Mouse (Mus musculus): ENCODE data around the gene Aldh1a3.

Gene Aldh1a3

GRCm38 (mm10) chr7:66416829-66417228 is 10.5 kb downstream of the Aldh1a3 start:
- DNase-seq (ENCODE audit: low spot score in 2 of 2) = no peak

- DNase-seq (ENCODE audit: low spot score in 2 of 2) = no peak
Measured at GRCm38 (mm10) chr7:66413093-66413492, 14.2 kb downstream of the Aldh1a3 start.

DNA sequence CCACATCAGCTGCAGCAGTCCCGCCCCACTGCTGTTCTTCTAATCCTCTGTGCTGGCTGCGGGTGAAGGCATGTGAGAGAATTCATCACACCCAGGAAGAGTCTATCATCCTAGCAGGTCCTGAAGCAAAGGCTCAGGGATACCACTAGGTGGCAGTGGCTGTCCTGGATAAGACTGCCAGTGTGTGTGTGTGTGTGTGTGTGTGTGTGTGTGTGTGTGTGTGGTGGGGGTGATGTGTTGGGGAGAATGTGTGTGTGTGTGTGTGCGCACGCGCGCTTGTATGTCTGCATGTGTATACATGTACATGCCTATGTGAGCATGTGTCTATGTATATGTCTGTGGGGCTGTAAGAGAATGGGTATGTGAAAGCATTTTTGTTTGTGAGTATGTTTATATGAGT is 17.9 kb downstream of the Aldh1a3 start:
- DNase-seq (ENCODE audit: low spot score in 2 of 2) = no peak

DNA sequence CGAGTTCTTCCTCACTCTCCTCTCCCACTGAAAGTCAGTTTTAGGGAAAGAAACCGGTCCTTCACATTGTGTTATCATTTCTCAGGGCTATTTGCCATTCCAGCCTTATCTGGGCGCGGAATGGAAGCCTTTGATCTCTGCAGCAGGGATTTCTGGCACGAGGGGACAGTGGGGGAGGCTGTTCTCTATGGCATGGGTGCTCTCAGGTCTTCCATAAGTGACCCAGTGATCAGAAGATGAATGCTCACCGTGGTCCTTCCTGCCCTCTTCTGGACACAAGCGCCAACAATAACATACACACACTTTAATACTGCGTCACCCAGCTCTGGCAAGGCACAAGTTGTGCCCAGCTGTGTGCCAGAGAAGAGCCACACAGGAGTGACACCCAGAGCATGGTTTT is 20.3 kb downstream of the Aldh1a3 start:
- DNase-seq (ENCODE audit: low spot score in 2 of 2) = no peak

DNA sequence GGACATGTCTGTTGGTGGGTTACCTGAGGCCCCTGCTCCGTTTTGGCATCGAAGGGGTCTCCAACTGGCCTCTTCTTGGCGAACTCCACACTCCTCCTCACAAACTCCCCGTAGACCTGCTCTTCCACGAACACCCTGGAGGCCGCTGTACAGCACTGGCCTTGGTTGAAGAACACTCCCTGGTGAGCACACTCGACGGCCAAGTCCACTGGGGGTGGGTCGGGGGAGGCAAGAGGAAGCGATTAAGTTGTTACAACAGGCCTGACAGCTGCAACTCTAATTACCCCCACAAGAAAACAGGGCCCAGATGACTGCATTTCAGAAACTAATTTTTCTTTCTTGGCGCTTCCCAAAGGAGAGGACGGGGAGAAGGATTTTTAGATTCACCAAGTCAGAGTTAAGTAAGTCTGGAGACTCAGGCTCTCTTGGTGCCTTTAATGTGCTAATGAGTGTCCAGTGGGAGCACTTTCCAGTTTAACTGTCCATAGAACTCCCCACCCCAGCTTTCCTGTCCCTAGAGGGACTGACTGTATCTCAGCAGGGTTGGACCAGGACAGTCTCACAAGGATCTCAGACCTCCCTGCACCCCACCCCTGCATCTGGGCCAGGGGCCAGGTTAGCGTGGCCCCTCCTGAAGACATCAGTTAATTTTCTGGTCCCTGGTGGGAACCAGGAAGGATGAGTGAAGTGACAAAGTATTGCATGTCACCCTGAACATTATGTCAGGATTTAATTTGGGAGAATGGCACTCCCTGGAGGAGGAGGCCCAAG is 21.2 kb downstream of the Aldh1a3 start:
- no peak for DNase-seq (ENCODE audit: low spot score in 2 of 2)

DNA sequence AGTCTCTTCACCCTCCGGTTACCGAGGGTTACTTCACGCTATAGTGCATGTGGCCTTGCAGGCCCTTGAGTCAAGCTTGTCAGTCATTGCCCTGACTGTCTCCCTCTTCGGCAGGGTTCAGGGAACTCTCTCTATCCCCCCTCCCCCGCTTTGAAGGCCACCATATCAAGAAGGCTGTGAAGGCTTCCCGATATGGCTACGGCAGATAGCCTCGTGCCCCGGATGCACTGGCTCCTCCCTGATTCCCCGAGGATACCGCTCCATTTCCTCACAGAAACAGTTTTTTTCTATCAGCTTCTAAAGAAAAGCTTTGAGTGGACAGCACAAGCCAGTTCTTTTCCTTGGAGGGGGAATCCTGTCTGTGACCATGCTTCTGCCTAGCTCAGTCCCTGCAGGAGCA is 21.8 kb downstream of the Aldh1a3 start:
- no peak for DNase-seq (ENCODE audit: low spot score in 2 of 2)

- DNase-seq (ENCODE audit: low spot score in 2 of 2) = no peak
Measured at GRCm38 (mm10) chr7:66404802-66405201, 22.5 kb downstream of the Aldh1a3 start.

DNA sequence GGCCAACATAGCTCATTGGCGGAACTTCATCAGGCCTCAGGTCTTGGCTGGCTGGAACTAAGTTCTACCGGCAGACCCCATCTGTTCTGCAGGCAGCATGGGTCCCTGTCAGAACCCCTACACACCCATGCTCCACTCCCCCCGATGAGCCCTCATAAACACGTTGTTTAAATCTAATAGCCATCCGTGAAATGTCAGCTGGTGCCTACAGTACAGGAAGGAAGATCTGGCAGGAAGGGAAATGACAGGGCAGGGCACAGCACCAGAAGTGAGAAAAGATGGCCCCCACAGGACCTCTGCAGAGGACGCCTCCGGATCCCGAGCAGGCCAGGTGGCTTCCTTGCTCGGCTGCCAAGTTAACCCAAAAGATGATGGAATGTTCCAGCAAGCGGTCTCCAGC is 23.2 kb downstream of the Aldh1a3 start:
- DNase-seq (ENCODE audit: low spot score in 2 of 2) = no peak

DNA sequence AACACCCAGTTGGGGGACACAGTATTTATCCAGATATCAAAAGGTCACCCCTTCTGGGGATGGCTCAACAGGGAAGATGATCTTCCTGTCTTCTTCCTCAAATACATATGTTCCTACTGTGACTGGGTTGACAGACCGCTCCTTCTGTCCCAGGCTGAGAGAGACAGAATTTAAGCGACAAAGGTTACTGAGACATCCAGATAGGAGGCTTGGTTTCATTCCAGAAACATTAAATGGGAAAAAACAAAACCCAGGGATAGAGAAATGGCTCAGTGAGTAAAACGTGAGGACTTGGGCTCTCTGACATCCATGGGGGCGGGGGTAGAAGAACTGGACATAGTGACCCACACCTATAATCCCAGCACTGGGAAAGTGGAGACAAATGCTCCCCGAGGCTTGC is 24.4 kb downstream of the Aldh1a3 start:
- no peak for DNase-seq (ENCODE audit: low spot score in 2 of 2)

DNA sequence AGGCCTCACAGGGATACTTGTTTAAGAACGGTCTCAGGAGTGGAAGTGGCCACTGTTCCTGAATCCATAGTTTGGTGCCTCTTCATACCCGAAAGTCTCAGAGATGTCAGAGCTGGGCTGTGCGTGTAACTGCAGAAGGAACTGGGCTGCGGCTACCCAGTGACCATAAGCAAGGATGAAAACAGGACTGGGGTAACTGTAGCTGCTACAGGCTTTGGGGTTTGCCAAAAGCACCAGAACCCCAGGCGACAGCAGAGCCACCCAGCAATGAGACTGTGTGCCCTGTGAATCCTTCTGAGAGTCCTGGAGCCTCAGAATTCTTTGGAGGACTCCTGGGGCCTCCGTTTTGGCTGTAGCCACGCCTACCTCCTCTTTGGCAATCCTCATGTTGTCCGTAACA is 25.7 kb downstream of the Aldh1a3 start:
- no peak for DNase-seq (ENCODE audit: low spot score in 2 of 2)

GRCm38 (mm10) chr7:66397288-66397687 is 30.0 kb downstream of the Aldh1a3 start:
- DNase-seq (ENCODE audit: low spot score in 2 of 2) = no peak

DNA sequence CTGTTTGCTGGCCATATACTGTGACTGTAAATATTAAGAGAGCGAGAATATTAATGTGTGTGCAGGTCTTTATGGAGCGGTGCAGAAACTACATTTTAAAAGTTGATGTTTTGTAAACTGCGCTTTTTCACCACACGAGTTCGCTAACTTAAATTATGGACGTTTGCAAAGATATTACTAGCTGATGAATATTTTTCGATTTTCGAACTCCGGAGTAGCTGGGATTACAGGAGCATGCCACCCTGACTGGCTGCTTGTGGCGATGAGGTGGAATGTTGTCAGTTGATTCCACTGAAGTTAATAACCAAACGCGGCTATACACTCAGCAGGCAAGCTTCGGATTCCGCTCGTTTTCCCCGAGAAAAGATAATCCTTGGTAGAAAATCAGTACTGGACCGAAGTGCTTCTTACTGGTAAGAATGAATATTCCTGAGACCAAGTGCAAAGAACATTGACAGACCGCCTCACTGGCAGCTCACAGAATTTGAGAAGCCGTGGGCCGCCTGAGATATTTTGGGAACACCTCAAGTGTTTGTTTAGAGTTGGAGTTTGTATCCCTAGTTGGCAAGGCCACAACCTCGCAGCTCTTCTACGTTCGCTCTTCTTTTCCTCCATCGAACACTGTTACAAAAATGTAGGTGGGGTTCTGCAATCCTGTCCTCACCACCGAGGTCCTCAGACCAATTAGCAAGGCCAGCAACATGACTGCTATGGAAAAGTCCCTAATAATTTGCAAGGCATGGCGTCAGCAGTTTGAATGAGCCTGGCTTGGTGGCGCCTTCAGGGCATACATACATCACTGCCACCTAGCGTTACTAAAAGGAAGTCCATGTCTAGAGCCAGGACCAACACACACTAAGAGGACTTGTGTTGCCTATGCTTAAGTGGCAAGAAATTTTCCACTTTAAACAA is 38.4 kb downstream of the Aldh1a3 start:
- DNase-seq (ENCODE audit: low spot score in 2 of 2) = peak; percentile 27 to 56

DNA sequence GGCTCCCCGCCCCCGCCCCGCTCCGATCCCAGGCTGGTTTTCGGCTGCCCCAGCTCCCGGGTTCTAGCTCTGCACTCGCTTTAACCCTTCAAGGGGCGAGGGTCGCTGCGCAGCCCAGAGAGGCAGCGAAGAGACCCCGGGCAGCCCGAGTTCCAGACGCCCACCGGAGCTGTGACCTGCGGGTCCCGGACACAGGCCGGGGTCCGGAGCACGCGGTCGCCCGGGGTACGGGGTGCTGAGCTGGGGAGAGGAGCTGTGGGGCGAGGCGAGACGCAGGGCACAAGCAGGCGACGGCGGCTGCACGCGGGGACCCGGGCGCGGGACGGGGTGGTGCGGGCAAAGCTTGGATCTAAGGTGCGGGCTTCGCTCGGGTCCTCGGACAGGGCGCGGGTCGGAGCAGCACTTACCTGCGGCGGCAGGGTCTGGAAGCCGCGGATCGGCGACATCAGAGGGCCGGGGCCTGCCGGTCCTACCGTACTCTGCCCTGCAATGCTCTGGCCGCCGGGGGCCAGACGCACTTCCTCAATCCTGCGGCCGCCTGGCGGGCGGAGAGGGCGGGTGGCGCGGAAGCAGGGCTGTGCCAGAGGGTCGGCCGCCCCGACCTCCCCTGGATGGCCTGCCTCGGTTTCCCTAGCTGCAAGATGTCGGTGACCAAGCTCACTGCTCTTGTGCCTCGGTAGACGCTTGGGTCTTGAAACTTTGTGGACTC is 39.4 kb downstream of the Aldh1a3 start, which contains the start of gene Lrrk1:
TSS of gene Lrrk1 (minus strand) at position 538 of the 709 bp plus-strand sequence.
- peak; percentile 53 to 68 for DNase-seq (ENCODE audit: low spot score in 2 of 2)

DNA sequence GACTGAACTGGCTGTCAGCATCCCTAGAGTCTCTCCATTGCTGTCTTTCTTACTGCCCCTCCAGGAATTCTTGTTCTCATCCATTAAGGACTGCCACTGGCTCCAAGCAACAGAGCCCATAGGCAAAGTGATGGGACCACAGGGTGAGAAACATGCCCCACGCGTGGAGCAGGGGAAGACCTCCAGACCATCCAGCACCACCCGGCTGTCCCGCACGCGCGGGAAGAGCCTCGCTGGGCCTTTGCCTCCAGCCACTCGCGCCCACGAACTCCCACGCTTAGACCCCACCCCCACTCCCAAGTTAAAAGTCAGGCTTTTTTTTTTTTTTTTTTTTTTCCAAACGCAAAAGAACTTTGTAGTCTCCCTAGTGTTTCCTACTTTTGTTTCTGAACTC is 39.9 kb downstream of the Aldh1a3 start:
- peak in 1 of 2 experiments; percentile 25 for DNase-seq (ENCODE audit: low spot score in 2 of 2)

- no peak for DNase-seq (ENCODE audit: low spot score in 2 of 2)
Measured at GRCm38 (mm10) chr7:66386411-66386810, 40.9 kb downstream of the Aldh1a3 start.

DNA sequence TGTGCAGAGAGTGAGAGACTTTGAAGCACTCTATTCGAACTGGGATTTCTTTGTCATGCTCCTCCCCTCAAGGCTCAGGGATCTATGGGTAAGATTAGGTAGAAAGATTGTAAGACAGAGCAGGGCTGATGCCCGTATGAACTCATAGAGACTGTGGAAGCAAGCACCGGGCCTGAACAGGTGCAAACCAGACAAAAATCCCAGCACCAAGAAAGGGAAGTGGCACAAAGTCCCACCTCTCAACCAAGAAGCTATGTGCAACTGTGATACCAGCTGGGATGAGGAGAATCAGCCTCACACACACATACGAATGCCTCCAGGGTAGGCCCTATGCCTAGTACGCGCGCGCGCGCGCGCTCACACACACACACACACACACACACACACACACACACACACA is 41.5 kb downstream of the Aldh1a3 start:
- DNase-seq (ENCODE audit: low spot score in 2 of 2) = no peak

DNA sequence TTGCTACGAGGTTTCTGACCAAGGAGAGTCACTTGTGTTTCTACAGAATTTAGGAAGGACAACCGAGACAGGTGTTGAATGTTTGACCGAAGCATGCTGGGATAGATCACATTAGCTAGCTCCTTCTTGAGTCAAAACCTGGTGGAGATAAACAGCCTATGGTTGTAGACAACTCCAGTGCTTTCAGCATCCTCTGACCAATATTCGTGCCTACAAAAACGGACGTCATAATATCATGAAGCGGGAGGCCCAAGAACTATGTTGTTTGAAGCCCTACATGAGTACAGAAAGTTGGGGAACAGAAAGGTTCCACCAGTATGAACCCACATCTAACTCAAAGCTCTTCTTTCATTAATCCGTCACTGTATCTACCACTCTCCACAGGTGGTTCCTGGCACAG is 42.4 kb downstream of the Aldh1a3 start:
- DNase-seq (ENCODE audit: low spot score in 2 of 2) = no peak

- peak in 1 of 2 experiments; percentile 38 for DNase-seq (ENCODE audit: low spot score in 2 of 2)
Measured at GRCm38 (mm10) chr7:66384213-66384612, 43.1 kb downstream of the Aldh1a3 start.

DNA sequence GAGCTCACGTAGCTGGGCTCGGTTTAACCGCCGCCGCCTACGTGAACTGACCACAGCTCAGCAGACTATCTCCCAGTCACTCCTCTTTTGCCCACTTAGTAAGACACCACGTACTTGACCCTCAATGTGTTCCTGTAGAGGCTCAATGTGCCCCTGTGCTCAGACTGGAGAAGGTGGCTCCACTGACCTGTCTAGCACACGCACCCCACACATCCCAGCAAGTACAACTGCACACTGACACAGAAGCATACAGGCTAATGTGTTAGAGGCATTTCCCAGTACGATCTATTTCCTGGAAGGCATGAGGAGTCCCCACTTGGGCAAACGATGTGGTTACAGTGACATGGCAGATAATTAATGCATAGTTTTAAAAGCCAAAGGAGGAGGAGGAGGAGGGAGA is 50.8 kb downstream of the Aldh1a3 start:
- DNase-seq (ENCODE audit: low spot score in 2 of 2) = no peak

GRCm38 (mm10) chr7:66375736-66376135 is 51.6 kb downstream of the Aldh1a3 start:
- no peak for DNase-seq (ENCODE audit: low spot score in 2 of 2)

DNA sequence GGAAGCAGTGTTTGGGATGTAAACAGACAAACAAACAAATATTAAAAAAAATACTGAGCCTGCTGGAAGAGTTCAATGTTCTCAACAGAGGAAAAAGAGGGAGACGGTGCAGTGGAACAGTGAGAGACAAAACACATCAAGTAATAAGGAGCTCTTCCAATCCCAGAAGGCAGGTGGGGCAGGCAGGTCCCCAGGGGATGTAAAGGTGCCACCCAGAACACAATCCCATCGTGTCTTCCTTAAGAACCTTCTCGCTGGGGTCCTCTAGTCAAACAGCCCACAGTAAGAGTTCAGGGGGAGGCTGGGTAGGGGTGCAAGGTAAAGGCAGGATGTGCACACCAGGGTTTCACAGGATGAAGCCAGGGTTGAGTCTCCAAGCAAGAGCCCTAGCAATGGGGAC is 53.9 kb downstream of the Aldh1a3 start:
- no peak for DNase-seq (ENCODE audit: low spot score in 2 of 2)

DNA sequence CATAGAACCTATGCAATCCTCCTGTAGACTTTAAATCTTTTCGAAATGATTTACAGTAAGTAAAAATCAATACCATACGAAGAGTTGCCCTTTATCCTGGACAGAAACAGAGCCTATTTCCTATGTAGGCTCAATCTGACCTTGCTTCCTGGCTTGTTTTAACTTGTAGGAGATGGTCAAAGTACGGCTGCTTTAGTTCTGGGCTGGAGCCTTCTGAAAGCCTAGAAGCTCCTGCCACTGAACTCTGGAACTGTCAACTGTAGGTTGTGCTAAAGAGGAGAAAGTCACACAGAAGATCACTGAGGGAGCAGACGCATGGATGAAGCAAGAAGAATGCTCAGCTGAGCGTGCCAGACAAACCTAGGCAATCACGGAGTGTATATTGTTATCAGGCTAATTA is 56.3 kb downstream of the Aldh1a3 start:
- DNase-seq (ENCODE audit: low spot score in 2 of 2) = no peak
